Mouse (Mus musculus) hindbrain, embryonic 10.5 days (tissue): ENCODE measurements around the gene Emc7. TPM values are rescaled to one million over a fixed set of nuclear protein-coding genes. Genes with fewer than 3 reads are reported as not detected.
"Not testable (repeated sequence)": the region's sequence is repeated elsewhere in the genome, so short reads cannot be mapped to it uniquely, and the experiment has no call there.

Experiments
- DNase-seq: peaks from one replicate; pipeline ENCODE4 v3.0.0-alpha.2; 2017; ENCODE audit warnings: low spot score
- H3K27ac ChIP-seq: fragments of 300-500 bp; sonication (generic); 2 replicates; pipeline ENCODE4 v1.5.1; 2016; ENCODE audit warnings: mild to moderate bottlenecking, moderate library complexity
- H3K27me3 ChIP-seq: fragments of 300-500 bp; sonication (generic); 2 replicates; pipeline ENCODE4 v1.6.1; 2016; ENCODE audit warnings: mild to moderate bottlenecking; ENCODE audit not compliant: poor library complexity, insufficient read depth, severe bottlenecking
- H3K36me3 ChIP-seq: fragments of 300-500 bp; sonication (generic); 2 replicates; pipeline ENCODE4 v1.6.1; 2016; ENCODE audit warnings: mild to moderate bottlenecking, moderate library complexity
- H3K4me1 ChIP-seq: fragments of 300-500 bp; sonication (generic); replicated peaks from 2 replicates; pipeline ENCODE4 v1.6.1; 2016; ENCODE audit warnings: mild to moderate bottlenecking
- H3K4me3 ChIP-seq: fragments of 300-500 bp; sonication (generic); 2 replicates; pipeline ENCODE4 v1.5.1; 2016; ENCODE audit warnings: mild to moderate bottlenecking, moderate library complexity
- H3K9me3 ChIP-seq: fragments of 300-500 bp; sonication (generic); 2 replicates; pipeline ENCODE4 v1.6.1; 2016; ENCODE audit warnings: mild to moderate bottlenecking, moderate library complexity
- WGBS: fragments of 180-500 bp; shearing (Covaris S2); methylation state at CpG from one replicate; pipeline ENCODE4 v1.1.7; 2016; 5-methylcytosine and 5-hydroxymethylcytosine counted together
- polyA plus RNA-seq: library from polyadenylated mRNA; unstranded; fragments of >200 nt; fragmentation: Nextera tagmentation; extraction: Ambion mirVana; gene quantifications from 2 replicates; pipeline ENCODE4 v1.2.1, GENCODE M21; 2016

Emc7 gene
- polyA plus RNA-seq, 1 experiment from 2014 or later: 12.0 TPM

- no peak for DNase-seq
- H3K36me3 ChIP-seq: no peaks in the 10 kb centered on the region
- H3K4me1 ChIP-seq: peaks cover 4% of the 10 kb centered on the region
- H3K27ac ChIP-seq: no peak overlapping the region
- H3K4me3 ChIP-seq: no peak overlapping the region
- WGBS: 39% methylated on average over 4 of the region's 4 CpGs
- no peaks in the 10 kb centered on the region for H3K27me3 ChIP-seq
- no peaks in the 10 kb centered on the region for H3K9me3 ChIP-seq
Observed at GRCm38 (mm10) chr2:112449597-112450296, 5.0 kb upstream of the Emc7 start.

DNA sequence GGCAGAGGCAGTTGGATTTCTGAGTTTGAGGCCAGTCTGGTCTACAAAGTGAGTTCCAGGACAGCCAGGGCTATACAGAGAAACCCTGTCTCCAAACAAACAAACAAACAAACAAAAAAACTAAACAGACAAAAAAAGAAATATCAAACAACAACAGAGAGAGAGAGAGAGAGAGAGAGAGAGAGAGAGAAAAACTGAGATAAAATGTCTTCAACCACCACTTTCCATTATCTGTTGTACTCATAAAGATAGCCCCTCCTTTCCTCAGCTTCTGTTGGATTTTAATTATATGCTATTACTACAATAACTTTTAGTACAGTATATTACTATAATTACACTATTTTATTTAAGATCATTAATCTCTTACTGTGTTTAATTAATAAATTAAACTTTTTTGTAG is 2.3 kb upstream of the Emc7 start:
- not testable (repeated sequence) for DNase-seq, H3K9me3 ChIP-seq, H3K36me3 ChIP-seq, H3K4me3 ChIP-seq, H3K27me3 ChIP-seq, H3K27ac ChIP-seq
- H3K4me1 ChIP-seq: peaks cover 15% of the 10 kb centered on the region

DNA sequence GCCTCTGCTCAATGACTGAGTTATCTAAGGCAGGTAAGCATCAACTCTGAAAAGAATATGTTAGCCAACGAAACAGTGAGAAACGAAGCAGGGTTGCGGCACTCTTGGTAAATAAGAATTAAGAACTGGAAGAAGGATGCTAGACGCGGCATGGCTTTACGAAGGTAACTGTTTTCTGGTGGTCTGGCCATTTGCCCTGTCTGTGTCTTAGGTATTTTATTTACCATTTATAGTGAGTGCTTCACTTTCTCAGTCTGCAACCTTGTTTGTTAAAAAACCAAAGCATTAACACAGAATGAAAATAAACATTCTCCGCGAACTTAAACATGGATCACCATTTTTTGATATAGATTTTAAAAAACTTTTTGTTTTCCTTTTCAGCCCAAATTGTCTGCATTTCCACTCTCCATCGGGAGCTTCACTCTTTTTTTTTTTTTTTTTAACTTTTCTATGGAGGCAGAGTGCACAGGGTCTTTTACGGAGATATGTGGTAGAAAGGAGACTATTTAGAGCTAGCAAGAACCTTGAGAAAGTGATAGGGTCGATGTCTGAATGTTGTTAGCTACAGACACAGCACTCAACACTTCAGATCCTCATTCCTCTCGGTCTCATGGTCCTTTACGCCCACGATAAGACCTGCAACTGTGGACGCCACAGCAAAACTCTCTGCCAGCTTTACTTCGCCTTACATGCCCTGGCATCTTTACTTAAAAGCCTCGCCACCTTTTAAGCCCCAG is 504 bp upstream of the Emc7 start:
- WGBS: 29% methylated on average over 17 of the region's 17 CpGs
- no peaks in the 10 kb centered on the region for H3K9me3 ChIP-seq
- H3K4me3 ChIP-seq: peak overlapping the region; percentile 90
- no peaks in the 10 kb centered on the region for H3K27me3 ChIP-seq
- peaks cover 5% of the 10 kb centered on the region for H3K36me3 ChIP-seq
- DNase-seq: no peak
- peak overlapping the region; percentile 91 for H3K27ac ChIP-seq
- peaks cover 15% of the 10 kb centered on the region for H3K4me1 ChIP-seq

GRCm38 (mm10) chr2:112460557-112460956 is 5.8 kb downstream of the Emc7 start:
- H3K4me3 ChIP-seq: no peak overlapping the region
- DNase-seq: no peak
- 91% methylated on average over 3 of the region's 3 CpGs for WGBS
- no peaks in the 10 kb centered on the region for H3K27me3 ChIP-seq
- H3K4me1 ChIP-seq: peaks cover 9% of the 10 kb centered on the region
- no peak overlapping the region for H3K27ac ChIP-seq
- H3K9me3 ChIP-seq: no peaks in the 10 kb centered on the region; the same call in 1 of the 2 replicates
- H3K36me3 ChIP-seq: peaks cover 51% of the 10 kb centered on the region

DNA sequence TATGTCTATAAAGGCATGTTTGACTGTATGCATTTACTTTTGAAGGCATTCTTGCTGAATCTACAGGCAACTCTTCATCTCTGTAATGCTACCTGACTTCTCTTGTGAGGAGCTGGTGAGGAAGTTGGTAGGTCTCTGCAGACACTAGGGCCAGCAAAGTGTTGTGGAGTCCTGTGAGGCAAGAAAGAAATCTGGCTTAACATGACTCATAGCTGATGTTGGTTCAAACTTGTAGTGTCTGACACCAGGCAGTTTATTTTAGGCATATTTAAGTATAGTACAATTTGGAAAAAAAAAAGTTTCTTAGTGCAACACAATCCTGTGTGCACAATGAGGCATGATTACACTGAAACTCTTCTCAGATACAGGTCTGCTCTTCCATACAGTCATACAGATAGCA is 14.7 kb downstream of the Emc7 start:
- H3K9me3 ChIP-seq: no peaks in the 10 kb centered on the region
- peaks cover 55% of the 10 kb centered on the region for H3K36me3 ChIP-seq
- no peaks in the 10 kb centered on the region for H3K4me1 ChIP-seq
- no peaks in the 10 kb centered on the region for H3K27me3 ChIP-seq
- DNase-seq: no peak
- H3K4me3 ChIP-seq: no peak overlapping the region
- H3K27ac ChIP-seq: no peak overlapping the region

- Histone ChIP-seq H3K36me3 (peaks cover 44% of the 10 kb centered on the region), H3K27me3 (no peaks in the 10 kb centered on the region), H3K9me3 (no peaks in the 10 kb centered on the region), H3K4me1 (no peaks in the 10 kb centered on the region), H3K4me3 (no peak overlapping the region), H3K27ac (no peak overlapping the region)
- no peak for DNase-seq
- WGBS: 82% methylated on average over 5 of the region's 5 CpGs
Observed at GRCm38 (mm10) chr2:112470961-112471381, 16.2 kb downstream of the Emc7 start.

DNA sequence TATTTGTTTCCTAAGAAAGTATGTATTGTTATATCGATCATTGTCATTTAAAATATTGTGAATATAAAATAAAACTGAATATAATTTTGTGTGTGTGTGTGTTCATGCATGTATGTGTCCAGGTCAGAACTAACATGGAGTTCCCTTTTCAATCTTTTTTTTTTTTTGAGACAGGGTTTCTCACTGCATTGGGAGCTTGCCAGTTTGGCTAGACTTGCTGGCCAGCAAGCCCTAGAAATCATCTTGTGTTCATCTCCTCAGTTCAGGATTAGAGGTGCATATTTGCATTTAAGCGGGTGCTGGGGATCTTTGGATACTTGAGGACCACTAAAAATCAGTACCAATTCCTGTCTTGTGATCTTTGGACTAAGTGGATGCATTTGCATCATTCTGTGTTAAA is 17.3 kb downstream of the Emc7 start:
- WGBS: 90% methylated on average over 2 of the region's 2 CpGs
- Histone ChIP-seq H3K4me3 (no peak overlapping the region), H3K27me3 (no peaks in the 10 kb centered on the region), H3K4me1 (no peaks in the 10 kb centered on the region), H3K27ac (no peak overlapping the region), H3K9me3 (no peaks in the 10 kb centered on the region), H3K36me3 (peaks cover 33% of the 10 kb centered on the region)
- no peak for DNase-seq

GRCm38 (mm10) chr2:112474997-112475724 is 20.4 kb downstream of the Emc7 start:
- H3K27me3 ChIP-seq: no peaks in the 10 kb centered on the region
- DNase-seq: no peak
- H3K4me1 ChIP-seq: no peaks in the 10 kb centered on the region
- H3K27ac ChIP-seq: no peak overlapping the region
- no peak overlapping the region for H3K4me3 ChIP-seq
- WGBS: 83% methylated on average over 5 of the region's 5 CpGs
- H3K36me3 ChIP-seq: peaks cover 6% of the 10 kb centered on the region; the same call in 1 of the 2 replicates
- H3K9me3 ChIP-seq: no peaks in the 10 kb centered on the region

DNA sequence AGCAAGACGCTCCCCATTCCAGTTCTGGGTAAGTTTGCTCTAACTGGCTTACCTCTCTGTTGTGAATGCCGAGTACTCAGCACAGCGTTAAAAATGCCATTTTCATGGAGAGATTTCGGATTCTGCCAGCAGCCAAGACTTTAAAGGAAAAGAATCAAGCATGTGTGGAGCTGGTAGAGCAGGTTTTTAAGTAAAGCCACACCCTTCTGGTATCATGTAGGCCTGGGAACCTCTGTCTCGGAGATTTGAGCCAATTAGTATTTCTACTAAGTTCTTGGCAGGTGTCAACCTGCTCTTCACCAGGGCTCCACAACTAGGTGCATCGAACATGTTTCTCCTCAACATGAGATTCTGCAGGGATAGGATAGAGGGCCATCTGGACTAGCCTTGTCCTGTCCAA is 21.8 kb downstream of the Emc7 start:
- H3K4me3 ChIP-seq: no peak overlapping the region
- no peak for DNase-seq
- 82% methylated on average over 6 of the region's 6 CpGs for WGBS

GRCm38 (mm10) chr2:112480669-112481068 is 25.9 kb downstream of the Emc7 start, which contains the start of gene Chrm5:
Gene Chrm5 (minus strand): TSS chr2:112480769.
- Histone ChIP-seq H3K27me3 (no peaks in the 10 kb centered on the region), H3K4me3 (no peak within 1 kb of the TSS), H3K27ac (no peak within 1 kb of the TSS), H3K9me3 (no peaks in the 10 kb centered on the region), H3K4me1 (no peaks in the 10 kb centered on the region), H3K36me3 (no peaks in the 10 kb centered on the region)
- no peak for DNase-seq
- 90% methylated on average over 5 of the region's 5 CpGs for WGBS

More for the DNA sequence above, 21.8 kb downstream of the Emc7 start:
- Histone ChIP-seq H3K27ac (no peak overlapping the region), H3K9me3 (no peaks in the 10 kb centered on the region), H3K4me1 (no peaks in the 10 kb centered on the region), H3K27me3 (no peaks in the 10 kb centered on the region), H3K36me3 (peaks cover 3% of the 10 kb centered on the region; the same call in 1 of the 2 replicates)

DNA sequence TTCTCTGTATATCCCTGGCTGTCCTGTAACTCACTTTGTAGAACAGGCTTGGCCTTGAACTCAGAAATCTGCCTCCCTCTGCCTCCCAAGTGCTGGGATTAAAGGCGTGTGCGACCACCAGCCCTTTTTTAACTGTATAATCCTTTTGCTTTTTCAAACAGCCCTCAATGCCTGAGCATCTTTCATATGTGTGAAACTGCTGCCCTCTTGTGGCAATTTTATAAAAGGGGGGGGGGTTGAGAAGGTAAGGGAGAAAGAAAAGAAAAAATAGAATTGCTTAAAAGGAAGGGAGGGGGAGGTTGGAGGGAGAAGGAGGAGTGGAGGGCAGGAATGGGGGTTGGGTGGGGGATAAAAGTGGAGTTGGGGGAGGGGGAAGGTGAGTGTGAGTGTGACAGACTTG is 26.8 kb downstream of the Emc7 start:
- Histone ChIP-seq H3K4me3 (no peak overlapping the region), H3K36me3 (no peaks in the 10 kb centered on the region), H3K27ac (no peak overlapping the region), H3K9me3 (no peaks in the 10 kb centered on the region), H3K27me3 (no peaks in the 10 kb centered on the region), H3K4me1 (no peaks in the 10 kb centered on the region)
- WGBS: 4% methylated on average over 2 of the region's 2 CpGs
- peak; percentile 55 for DNase-seq

DNA sequence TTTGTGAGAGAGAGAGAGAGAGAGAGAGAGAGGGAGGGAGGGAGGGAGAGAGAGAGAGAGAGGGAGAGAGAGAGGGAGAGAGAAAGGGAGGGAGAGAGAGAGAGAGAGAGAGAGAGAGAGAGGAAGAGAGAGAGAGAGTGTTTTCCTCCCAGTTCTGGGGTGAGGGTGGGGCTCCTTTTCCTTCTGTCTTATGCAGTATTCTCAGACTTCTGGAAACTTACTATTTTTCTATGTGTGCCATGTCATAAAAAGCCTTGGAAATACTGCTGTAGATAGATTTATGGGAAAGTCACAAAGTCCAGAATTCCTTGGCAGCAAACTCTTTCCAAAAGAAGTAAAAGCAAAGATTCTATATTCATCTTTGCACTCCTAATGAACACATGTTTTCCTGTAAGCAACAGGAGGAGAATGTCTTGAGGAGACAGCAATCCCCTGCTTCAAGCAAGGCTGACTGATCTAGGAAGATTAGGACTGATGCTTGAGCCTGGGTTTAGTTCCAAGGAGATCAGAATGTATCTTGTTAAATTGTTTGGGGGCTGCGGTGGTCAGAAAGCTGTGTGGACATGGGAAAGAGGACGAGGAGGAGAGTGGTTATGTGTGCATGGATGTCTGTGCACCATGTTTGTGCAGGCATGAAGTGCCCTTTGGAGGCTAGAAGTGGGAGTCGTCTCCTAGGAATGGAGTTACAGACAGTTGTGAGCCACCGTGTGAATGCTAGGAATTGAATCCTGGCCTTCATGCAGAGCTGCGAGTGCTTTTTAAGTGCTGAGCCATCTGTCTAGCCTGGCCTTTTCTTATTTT is 27.9 kb downstream of the Emc7 start:
- WGBS: 81% methylated on average over 5 of the region's 5 CpGs

More for the DNA sequence above, 27.9 kb downstream of the Emc7 start:
- Histone ChIP-seq H3K4me3 (no peak overlapping the region), H3K27me3 (no peaks in the 10 kb centered on the region), H3K9me3 (no peaks in the 10 kb centered on the region), H3K27ac (no peak overlapping the region), H3K36me3 (no peaks in the 10 kb centered on the region), H3K4me1 (no peaks in the 10 kb centered on the region)
- DNase-seq: no peak
